Mouse (Mus musculus) heart, embryonic 14.5 days (tissue): ENCODE results near the gene Chchd2. TPM values are rescaled to one million over a fixed set of nuclear protein-coding genes. Genes with fewer than 3 reads are reported as not detected.
"Not testable (repeated sequence)": the region's sequence is repeated elsewhere in the genome, so short reads cannot be mapped to it uniquely, and the experiment has no call there.

Experiments used
- ATAC-seq: fragments of 200-750 bp; cut with Nextera tagmentation; 2 replicates; pipeline ENCODE4 v1.8.0; 2017; ENCODE audit warnings: low read depth, moderate TSS enrichment; ENCODE audit not compliant: insufficient number of reproducible peaks, insufficient read depth, low FRiP score
- H3K27ac ChIP-seq, 2 experiments: fragments of 200-500 bp in 1 of 2; fragments of 300-500 bp in 1 of 2; sonication (generic) in 1 of 2; replicated peaks in 1 of 2; 2 replicates each; pipeline ENCODE4 v1.5.1; 2012 to 2014; ENCODE audit warnings: low read depth in 2 of 2, low read length in 2 of 2, control low read depth in 1 of 2, mild to moderate bottlenecking in 1 of 2, mixed read lengths in 1 of 2; ENCODE audit not compliant: control insufficient read depth in 1 of 2, insufficient read depth in 1 of 2
- H3K27me3 ChIP-seq: fragments of 300-500 bp; sonication (generic); 2 replicates; pipeline ENCODE4 v1.6.1; 2014; ENCODE audit warnings: mild to moderate bottlenecking, low read length, control low read depth; ENCODE audit not compliant: control insufficient read depth, insufficient read depth
- H3K36me3 ChIP-seq: fragments of 300-500 bp; sonication (generic); 2 replicates; pipeline ENCODE4 v1.6.1; 2014; ENCODE audit warnings: mild to moderate bottlenecking, control low read depth, low read length, mixed read lengths; ENCODE audit not compliant: control insufficient read depth, insufficient read depth
- H3K4me1 ChIP-seq, 2 experiments: fragments of 200-500 bp in 1 of 2; fragments of 300-500 bp in 1 of 2; sonication (generic) in 1 of 2; 2 replicates each; pipeline ENCODE4 v1.6.1; 2012 to 2014; ENCODE audit warnings: low read length in 2 of 2, control low read depth in 1 of 2, mixed read lengths in 1 of 2; ENCODE audit not compliant: control insufficient read depth in 2 of 2, insufficient read depth in 2 of 2
- H3K4me2 ChIP-seq: fragments of 300-500 bp; sonication (generic); 2 replicates; pipeline ENCODE4 v1.6.1; 2014; ENCODE audit warnings: mild to moderate bottlenecking, low read length
- H3K4me3 ChIP-seq, 2 experiments: fragments of 200-500 bp in 1 of 2; fragments of 300-500 bp in 1 of 2; sonication (generic) in 1 of 2; 2 replicates each; pipeline ENCODE4 v1.5.1; 2012 to 2014; ENCODE audit warnings: low read length in 2 of 2, mild to moderate bottlenecking in 2 of 2, control low read depth in 1 of 2, low read depth in 1 of 2, moderate library complexity in 1 of 2; ENCODE audit not compliant: control insufficient read depth in 1 of 2, insufficient read depth in 1 of 2
- H3K9ac ChIP-seq: fragments of 300-500 bp; sonication (generic); 2 replicates; pipeline ENCODE4 v1.6.1; 2014; ENCODE audit warnings: mild to moderate bottlenecking, low read length
- H3K9me3 ChIP-seq: fragments of 300-500 bp; sonication (generic); 2 replicates; pipeline ENCODE4 v1.6.1; 2016; ENCODE audit warnings: low read length, control low read depth; ENCODE audit not compliant: control insufficient read depth
- WGBS: fragments of 180-500 bp; shearing (Covaris S2); extraction: QIAGEN DNeasy Blood & Tissue Kit; methylation state at CpG from one replicate; pipeline ENCODE4 v1.1.7; 2014; 5-methylcytosine and 5-hydroxymethylcytosine counted together
- polyA plus RNA-seq: library from polyadenylated mRNA; unstranded; fragments of >200 nt; fragmentation: Nextera tagmentation; extraction: Ambion mirVana; gene quantifications from 2 replicates; pipeline ENCODE4 v1.2.1, GENCODE M21; 2014

The Chchd2 gene
- polyA plus RNA-seq, 1 experiment from 2014 or later, result 1,067 TPM

GRCm38 (mm10) chr5:129907775-129908174, 20.5 kb upstream of the Chchd2 start:
- WGBS, result 27% methylated on average over 4 of the region's 4 CpGs

GRCm38 (mm10) chr5:129898449-129898848, 11.2 kb upstream of the Chchd2 start, which contains the start of gene Phkg1:
Gene Phkg1 (minus strand): TSS chr5:129898549.
- H3K4me3 ChIP-seq, result no peak within 1 kb of the TSS
- H3K9me3 ChIP-seq, result no peaks in the 10 kb centered on the region
- 100% methylated on average over 1 of the region's 1 CpGs for WGBS
- no peak within 1 kb of the TSS for H3K9ac ChIP-seq
- no peak within 1 kb of the TSS for H3K4me2 ChIP-seq
- peaks cover 9% of the 10 kb centered on the region for H3K36me3 ChIP-seq
- no peak within 1 kb of the TSS for H3K27ac ChIP-seq
- no peak for ATAC-seq
- H3K4me1 ChIP-seq, result peaks cover 0 to 6% of the 10 kb centered on the region in 2 experiments; a peak in 1 of 4 replicates
- no peaks in the 10 kb centered on the region for H3K27me3 ChIP-seq

More at GRCm38 (mm10) chr5:129907775-129908174, 20.5 kb upstream of the Chchd2 start:
- Histone ChIP-seq H3K36me3 (peaks cover 1% of the 10 kb centered on the region), H3K9me3 (no peaks in the 10 kb centered on the region), H3K4me3 (peak overlapping the region; percentile 73 to 89; a peak in 3 of 4 replicates), H3K27ac (peak overlapping the region in 1 of 2 experiments; percentile 55; a peak in 2 of 4 replicates), H3K4me1 (0 out of 4 replicates have a peak, but pooled peaks cover 0 to 3% of the 10 kb centered on the region in 2 experiments), H3K27me3 (no peaks in the 10 kb centered on the region), H3K4me2 (peak overlapping the region; percentile 86), H3K9ac (peak overlapping the region; percentile 86)
- no peak for ATAC-seq

- Histone ChIP-seq H3K4me3 (peak within 1 kb of the TSS; percentile 62 to 79), H3K4me2 (peak within 1 kb of the TSS; percentile 88), H3K36me3 (no peaks in the 10 kb centered on the region), H3K27me3 (no peaks in the 10 kb centered on the region), H3K4me1 (peaks cover 0 to 6% of the 10 kb centered on the region in 2 experiments; a peak in 1 of 4 replicates), H3K27ac (no peak within 1 kb of the TSS), H3K9ac (peak within 1 kb of the TSS; percentile 68), H3K9me3 (no peaks in the 10 kb centered on the region)
- peak; percentile 96 for ATAC-seq
- WGBS, result 2% methylated on average over 44 of the region's 44 CpGs
These were observed 8.2 kb upstream of the Chchd2 start, which contains the start of gene Zbed5 for GRCm38 (mm10) chr5:129895198-129896088. Gene Zbed5 (plus strand): TSS chr5:129895723.

GRCm38 (mm10) chr5:129890390-129890789, 3.1 kb upstream of the Chchd2 start:
- not testable (repeated sequence) for H3K36me3 ChIP-seq, H3K4me1 ChIP-seq, H3K4me2 ChIP-seq, H3K4me3 ChIP-seq, H3K9ac ChIP-seq, H3K27ac ChIP-seq, H3K9me3 ChIP-seq, H3K27me3 ChIP-seq, ATAC-seq
- WGBS, result 88% methylated on average over 4 of the region's 7 CpGs

GRCm38 (mm10) chr5:129886271-129886670, 999 bp downstream of the Chchd2 start:
- no peak for ATAC-seq
- no peaks in the 10 kb centered on the region for H3K27me3 ChIP-seq
- H3K27ac ChIP-seq, result peak overlapping the region in 1 of 2 experiments; percentile 92; a peak in 1 of 4 replicates
- H3K9me3 ChIP-seq, result no peaks in the 10 kb centered on the region
- H3K4me1 ChIP-seq, result peaks cover 4 to 14% of the 10 kb centered on the region in 2 experiments; a peak in 3 of 4 replicates
- peak overlapping the region; percentile 86 for H3K9ac ChIP-seq
- H3K36me3 ChIP-seq, result peaks cover 38% of the 10 kb centered on the region
- H3K4me2 ChIP-seq, result peak overlapping the region; percentile 85
- H3K4me3 ChIP-seq, result peak overlapping the region; percentile 71 to 72
- WGBS, result 22% methylated on average over 10 of the region's 10 CpGs

- Histone ChIP-seq H3K4me2 (no peak overlapping the region), H3K4me1 (peaks cover 3 to 8% of the 10 kb centered on the region in 2 experiments; a peak in 3 of 4 replicates), H3K27me3 (no peaks in the 10 kb centered on the region), H3K9ac (no peak overlapping the region), H3K9me3 (no peaks in the 10 kb centered on the region), H3K27ac (no peak overlapping the region), H3K36me3 (peaks cover 42% of the 10 kb centered on the region), H3K4me3 (no peak overlapping the region)
- WGBS, result 53% methylated on average over 3 of the region's 3 CpGs
- no peak for ATAC-seq
These were observed 7.4 kb downstream of the Chchd2 start for GRCm38 (mm10) chr5:129879888-129880287.

- ATAC-seq, result peak; percentile 70
These were observed 8.3 kb downstream of the Chchd2 start for GRCm38 (mm10) chr5:129878946-129879345.

More at GRCm38 (mm10) chr5:129878946-129879345, 8.3 kb downstream of the Chchd2 start:
- no peaks in the 10 kb centered on the region for H3K9me3 ChIP-seq
- peaks cover 3 to 8% of the 10 kb centered on the region in 2 experiments; a peak in 3 of 4 replicates for H3K4me1 ChIP-seq
- H3K4me3 ChIP-seq, result no peak overlapping the region
- H3K27ac ChIP-seq, result peak overlapping the region; percentile 30 to 70
- H3K9ac ChIP-seq, result peak overlapping the region; percentile 45; the same call in 1 of the 2 replicates
- H3K27me3 ChIP-seq, result no peaks in the 10 kb centered on the region
- H3K36me3 ChIP-seq, result peaks cover 34% of the 10 kb centered on the region
- H3K4me2 ChIP-seq, result 0 out of 2 replicates have a peak overlapping the region, but pooled peaks have one; percentile 16
- WGBS, result 13% methylated on average over 2 of the region's 2 CpGs
